Mouse (Mus musculus): ENCODE results near the gene Rpl9-ps6.
"Not testable (repeated sequence)": the region's sequence is repeated elsewhere in the genome, so short reads cannot be mapped to it uniquely, and the experiment has no call there.

The Rpl9-ps6 gene

DNA sequence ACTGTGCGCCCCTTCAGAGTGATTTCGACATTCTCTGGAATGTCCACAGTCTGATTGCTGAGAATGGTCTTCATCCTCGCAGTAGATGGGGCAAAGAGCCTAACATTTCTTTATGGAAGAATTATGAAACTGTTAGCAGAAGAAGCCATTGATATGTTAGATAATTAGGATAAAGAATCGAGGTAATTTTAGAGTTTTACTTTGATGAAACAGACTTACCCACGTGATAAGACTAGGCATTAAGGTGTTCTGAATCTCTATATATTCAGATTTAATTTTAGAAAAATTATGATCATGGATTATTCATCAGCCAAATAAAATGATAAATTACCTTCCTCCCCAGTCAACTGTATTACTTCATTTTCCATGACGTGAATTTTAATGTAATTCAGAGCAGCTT, at the start of gene Rpl9-ps6:
Gene Rpl9-ps6, minus strand, starts transcription at position 101 of the 400 bp plus-strand sequence.
- in situ Hi-C loops (cut with MboI, MseI) = no loop called here

DNA sequence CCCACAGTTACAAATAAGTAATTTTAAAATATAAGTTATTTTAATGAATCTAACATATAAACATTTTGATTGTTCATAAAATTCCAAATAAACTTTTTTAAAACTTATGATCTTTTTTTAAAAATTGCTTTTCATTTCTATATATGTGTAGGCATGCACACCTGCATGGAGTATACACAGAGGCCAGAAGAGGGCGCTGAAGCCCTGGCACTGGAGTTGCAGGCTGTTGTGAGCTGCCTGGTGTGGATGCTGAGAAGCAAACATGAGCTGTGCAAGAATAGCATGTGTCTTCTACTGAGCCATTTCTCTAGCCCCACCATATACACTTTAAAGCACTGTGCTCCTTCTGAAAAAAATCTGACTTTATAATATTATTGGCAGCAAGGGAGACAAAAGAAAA, 46.1 kb upstream of the Rpl9-ps6 start:
- in situ Hi-C loops (cut with MboI, MseI) = no loop called here

DNA sequence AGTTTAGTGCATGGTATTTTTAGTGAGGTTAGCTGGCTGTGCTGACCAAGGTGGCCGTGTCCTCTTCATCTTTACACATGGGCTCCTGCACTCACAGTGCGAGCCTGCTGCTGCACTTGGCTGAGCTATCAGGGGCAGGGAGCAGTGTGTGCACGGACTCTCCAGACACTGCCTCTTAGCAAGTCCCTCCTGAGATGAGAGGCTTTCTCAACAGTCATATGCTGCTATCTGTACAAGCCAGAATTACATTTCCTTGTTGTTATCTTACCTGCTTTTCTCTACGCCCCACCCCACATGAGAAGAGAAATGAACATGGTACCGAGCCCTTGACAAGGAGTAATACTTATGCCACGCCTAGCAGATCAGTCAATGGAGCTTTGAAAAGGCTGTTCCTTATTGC, 44.6 kb upstream of the Rpl9-ps6 start:
- in situ Hi-C loops (cut with MboI, MseI) = no loop called here

DNA sequence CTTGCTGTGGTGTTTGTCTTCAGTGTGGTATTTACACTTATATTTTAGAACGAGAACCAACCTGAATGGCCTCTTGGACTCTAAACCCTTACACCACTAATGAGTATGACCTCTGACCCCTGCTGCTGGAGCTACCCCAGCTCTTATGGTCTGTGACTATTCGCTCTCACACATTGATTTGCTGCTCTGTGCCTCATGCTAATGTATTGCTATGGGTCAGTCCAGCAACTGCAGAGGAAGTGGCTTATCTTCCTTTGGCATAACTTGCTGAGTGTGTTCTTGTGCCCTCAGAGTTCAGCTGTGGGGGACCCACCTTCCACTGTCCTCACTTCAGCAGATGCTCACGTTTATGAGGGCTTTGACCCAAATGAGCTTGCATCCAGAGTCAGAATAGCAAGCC, 43.9 kb upstream of the Rpl9-ps6 start:
- in situ Hi-C loops (cut with MboI, MseI) = no loop called here

DNA sequence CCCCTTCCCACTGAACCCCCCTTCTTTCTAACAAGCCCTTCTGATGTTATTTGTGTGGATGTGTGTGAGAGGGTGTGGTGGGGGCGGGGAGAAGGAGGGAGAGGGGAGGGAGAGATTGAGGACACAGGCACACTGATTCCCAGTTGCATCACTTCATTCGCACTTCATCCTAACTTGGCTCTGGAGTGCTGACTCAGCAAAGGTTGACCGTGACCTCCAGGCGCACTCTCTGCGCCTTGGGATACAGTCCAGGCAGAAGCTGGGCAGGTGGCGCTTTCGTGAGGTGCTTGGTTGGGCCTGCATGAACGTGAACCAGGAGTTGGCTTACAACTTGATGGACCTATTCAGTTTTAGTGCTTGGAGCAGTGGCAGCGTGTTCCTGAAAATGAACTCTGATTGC, 41.1 kb upstream of the Rpl9-ps6 start:
- in situ Hi-C loops (cut with MboI, MseI) = no loop called here

DNA sequence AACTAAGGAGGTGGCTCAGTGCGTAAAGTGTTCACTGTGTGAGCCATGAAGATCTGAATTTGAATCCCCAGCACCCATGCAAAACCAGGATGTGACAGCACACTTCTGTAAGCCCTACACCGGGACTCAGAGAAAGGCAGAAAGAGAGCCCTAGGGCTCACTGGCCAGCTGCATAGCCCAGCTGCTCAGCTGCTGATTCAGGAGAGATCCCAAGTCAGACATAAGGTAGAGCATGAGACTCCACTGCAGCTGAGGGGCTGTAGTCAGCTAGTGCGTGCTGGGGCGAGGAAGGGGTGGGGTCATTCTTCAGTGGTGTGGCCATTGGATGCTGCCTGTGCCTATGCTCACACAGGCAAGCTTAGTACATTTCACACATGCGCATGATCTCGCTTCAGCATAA, 40.7 kb upstream of the Rpl9-ps6 start:
- in situ Hi-C loops (cut with MboI, MseI) = no loop called here

DNA sequence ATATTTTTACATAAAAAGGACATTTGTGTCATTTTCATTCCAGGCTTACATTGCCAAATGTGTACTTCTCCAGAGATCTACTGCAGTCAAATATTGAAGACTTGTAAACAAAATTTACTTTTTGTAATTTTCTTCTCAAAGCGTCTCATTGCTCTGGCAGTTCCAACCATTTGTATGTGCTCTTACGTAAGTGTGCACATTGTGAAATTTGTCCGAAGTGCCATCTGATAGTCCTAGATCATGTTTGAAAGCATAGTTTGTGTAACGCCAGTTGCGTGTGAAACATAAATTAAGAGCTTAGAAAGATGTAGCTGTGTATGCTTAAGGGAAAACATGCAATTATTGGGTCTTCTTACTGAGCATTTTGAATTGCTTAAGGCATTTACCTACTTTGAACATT, 40.1 kb upstream of the Rpl9-ps6 start:
- in situ Hi-C loops (cut with MboI, MseI) = no loop called here

DNA sequence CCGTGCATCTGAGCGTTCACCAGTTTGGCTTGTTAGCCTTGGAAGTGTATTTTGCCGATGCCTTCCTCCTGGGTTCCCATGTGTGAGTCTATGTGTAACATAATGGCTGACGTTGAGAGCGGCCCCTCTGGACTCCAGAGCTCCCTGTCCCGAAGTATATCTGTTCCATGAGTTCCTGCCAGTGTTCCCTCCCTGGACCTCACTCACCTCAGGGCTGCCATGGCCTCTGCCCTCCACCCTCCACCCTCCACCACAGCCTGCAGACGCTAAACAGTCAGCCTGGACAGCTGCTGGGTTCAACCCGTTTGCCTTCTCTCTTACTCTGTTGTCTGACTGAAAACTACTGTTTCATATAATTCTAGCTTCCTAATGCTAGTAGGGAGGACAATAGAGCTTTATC, 39.7 kb upstream of the Rpl9-ps6 start:
- in situ Hi-C loops (cut with MboI, MseI) = no loop called here

DNA sequence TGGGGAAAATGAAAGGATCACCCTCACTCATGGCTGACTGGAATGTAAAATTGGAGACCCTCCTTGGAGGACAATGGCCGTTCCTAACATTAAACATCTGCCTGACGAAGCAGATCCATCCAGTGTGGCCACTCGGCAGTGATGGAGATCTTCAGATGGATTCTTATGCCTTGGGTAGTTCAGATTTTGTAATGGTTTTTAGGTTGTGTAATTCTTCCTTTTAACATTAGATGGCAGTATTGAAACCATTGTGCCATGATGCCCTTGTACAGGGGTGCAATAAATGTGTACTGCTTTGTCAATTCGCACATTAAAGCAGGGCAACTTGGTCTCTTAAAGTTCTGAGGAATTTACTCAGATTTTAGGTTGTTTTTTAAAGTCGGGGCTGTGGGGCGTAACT, 35.0 kb upstream of the Rpl9-ps6 start:
- in situ Hi-C loops (cut with MboI, MseI) = no loop called here

DNA sequence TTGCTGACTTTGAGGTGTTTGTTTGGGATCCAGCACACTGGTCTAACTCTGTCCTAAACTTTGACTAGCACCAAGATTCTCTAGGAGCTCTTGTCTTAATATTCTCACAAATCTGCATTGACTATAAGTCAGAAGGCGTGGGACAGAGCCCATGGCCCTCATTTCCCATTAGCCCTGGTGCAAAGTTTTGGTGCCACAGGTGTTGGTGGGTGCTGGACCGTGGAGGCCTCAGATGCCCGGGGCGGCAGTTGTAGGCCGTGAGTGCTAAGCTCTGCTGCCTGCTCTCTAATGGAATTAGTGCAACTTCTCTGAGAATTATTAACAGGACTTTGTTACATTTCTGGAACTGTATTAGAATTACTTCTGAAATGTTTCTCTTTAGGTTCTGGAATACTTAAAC, 31.6 kb upstream of the Rpl9-ps6 start:
- in situ Hi-C loops (cut with MboI, MseI) = no loop called here

DNA sequence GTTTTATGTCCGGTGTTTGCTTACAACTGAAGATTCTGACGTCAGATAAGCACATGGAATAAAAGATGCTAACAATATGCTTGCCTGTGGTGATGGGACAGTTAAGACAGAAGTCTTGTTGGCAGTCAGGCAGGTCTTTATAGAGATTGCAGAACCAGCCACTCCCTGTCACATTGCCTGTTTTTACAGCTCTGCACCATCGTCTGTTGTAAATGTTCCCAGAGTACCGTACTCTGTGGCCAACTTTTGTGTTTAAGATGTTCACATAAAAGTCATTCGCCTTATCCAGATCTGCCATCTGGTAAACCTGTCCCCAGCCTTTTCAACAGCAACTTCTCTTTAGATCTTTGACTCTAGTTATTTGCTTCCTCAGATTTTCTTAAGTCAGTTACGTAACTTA, 31.0 kb upstream of the Rpl9-ps6 start:
- in situ Hi-C loops (cut with MboI, MseI) = no loop called here

DNA sequence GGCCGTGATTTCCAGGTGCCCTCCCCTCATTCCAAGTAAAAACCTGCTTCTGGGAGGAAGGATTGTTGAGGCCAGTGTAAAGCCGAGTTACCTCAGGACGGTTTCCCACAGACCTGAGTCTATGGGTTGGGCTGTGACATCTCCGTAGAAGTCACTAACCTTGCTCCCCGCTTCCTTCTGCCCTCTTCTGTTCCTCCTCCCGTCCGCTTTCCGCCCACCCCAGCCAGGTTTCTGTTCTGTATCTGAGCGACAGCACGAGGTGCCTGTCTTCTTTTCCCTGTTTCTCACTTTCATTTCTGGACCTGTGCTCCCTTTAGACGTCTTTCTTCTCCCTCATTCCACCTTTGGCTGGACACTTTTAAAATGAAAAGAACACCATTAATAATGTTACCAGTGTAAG, 28.7 kb upstream of the Rpl9-ps6 start:
- in situ Hi-C loops (cut with MboI, MseI) = no loop called here

DNA sequence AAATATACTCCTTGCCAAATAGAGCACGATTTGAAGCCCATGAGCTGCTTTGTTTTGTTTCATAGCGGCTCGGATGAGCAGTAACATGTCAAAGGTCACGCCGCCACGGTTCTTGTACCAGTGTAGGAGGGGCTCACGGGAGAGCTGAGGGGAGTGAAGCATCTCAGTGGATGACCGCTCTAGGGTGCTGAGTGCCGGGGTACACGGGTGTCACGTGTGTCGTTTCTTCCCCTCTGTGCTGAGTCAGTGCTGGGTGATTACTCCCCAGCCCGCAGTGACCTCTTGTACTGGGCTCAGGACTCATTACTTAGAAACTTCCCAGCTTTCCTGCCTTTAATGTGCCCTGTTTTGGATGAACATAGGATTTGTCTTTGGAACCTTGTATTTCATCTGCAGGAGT, 28.2 kb upstream of the Rpl9-ps6 start:
- in situ Hi-C loops (cut with MboI, MseI) = no loop called here

DNA sequence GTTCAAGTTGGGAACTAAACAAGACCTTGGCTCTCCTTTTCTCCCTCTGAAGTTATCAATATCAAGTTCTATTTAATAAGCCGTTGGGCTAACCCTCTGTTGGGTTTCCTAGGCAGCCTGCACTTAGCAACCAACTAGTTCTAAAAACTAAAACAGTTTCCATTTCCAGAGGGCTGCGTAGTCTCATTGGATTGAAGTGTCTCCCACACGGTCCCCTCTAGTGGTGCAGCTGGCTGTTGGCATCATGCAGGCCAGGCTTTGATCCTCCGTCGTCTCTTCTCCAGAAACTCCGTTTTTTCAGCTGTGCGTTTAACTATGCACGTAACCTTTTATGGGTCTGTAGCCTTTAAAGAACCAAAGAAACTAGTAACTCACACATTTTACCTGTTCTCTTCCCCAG, 27.1 kb upstream of the Rpl9-ps6 start:
- in situ Hi-C loops (cut with MboI, MseI) = no loop called here

DNA sequence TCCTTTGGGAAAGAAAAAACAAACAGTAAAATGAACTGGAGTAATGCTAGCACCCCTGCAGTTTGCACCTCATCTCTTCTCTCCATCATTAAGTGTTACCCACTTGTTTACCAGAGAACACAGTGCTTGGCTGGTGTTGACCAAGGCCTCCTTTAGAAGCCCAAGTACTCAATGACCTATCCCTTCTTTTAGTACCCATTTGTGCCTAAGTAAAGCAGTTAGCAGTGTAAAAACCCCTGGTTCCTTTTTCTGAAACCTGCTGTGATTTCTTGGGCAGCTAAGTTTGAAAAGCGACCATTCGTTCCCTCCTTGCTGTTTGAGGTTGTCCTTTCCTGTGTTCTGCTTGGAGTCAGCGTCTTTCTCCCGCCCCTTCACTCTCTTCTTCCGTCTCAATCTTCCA, 26.6 kb upstream of the Rpl9-ps6 start:
- in situ Hi-C loops (cut with MboI, MseI) = no loop called here

DNA sequence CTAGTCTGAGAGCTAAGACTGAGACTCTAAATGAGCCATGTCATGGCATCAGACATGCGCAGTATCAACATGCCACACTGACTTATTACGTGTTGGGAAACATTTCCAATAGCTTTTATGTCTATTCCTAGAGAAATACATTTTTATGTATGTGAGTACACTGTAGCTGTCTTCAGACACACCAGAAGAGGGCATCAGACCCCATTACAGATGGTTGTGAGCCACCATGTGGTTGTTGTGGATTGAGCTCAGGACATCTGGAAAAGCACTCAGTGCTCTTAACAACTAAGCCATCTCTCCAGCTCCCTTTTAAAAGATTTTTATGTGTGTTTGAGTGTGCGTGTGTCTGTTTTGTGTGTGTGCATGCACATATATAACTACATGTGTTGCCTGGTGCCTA, 26.0 kb upstream of the Rpl9-ps6 start:
- in situ Hi-C loops (cut with MboI, MseI) = no loop called here

DNA sequence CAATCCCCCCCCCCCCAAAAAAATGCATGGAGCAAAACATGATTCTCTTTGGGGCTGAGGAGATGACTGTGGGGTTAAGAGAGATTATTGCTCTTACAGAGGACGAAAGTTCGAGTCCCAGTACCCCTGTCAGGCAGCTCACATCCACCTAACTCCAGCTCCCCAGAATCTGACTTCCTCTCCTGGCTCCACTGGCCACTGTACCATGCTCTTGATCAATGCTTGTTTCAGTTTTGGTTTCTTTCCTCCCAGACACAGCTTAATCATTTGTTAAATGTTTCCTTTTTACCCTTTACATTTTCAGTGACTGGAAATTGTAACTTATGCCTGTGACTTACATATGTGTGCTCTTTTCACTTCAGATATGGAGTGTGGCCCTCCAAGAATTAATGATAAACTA, 24.6 kb upstream of the Rpl9-ps6 start:
- in situ Hi-C loops (cut with MboI, MseI) = no loop called here

DNA sequence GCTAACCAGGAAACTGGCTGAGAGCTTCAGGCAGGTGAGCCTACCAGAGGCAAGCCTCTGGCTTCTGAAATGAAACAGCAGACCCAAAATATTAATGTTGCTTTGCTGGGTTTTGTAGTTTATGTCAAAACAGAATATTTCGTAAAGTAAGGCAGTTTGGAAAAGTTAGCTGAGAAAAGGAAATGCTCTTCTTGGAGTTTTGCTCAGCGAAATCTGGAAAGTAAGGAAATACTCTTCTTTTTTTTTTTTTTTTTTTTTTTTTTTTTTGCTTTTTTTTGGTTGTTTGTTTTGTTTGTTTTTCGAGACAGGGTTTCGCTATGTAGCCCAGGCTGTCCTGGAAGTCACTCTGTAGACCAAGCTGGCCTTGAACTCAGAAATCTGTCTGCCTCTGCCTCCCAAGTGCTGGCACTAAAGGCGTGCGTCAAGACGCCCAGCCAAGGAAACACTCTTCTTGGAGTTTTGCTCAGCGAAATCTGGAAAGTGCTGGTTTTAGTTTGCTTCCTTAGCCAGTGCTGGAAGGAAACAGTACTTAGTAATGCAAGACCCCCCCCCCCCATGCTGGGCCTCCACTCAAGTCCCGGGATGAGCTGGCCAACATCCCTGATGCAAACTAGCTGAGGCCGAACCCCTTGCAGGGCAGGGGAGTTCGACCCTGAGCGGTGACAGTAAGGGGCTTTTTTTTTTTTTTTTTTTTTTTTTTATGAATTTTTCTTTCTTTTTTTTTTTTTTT, 23.0 kb upstream of the Rpl9-ps6 start:
- in situ Hi-C loops (cut with MboI, MseI) = no loop called here

DNA sequence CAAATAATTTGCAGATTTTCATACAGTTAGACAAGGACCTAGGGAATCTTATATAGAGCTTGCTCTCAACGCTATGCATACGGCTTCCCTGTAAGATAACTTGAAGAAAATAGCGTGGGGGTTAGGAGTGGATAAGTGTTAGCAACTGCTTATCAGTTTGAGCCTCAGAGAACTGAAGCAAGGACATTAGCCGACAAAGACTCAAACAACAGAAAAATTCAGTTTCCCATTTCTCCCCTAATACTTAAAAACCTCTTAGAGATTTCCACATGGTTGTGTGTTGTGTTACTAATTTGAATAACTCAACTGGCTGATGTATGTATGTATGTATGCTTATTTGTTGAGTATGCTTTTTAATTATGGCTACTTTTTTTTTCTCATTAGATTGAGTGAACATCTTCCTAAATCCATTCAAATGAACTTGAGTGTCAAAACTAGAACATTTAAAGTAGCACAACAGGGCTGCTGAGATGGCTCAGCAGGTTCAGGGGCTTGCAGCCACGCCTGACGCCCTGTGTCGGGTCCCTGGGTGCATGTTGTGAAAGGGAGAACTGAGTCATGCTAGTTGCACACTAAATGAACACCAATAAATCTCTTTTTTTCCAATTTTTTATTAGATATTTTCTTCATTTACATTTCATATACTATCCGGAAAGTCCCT, 21.3 kb upstream of the Rpl9-ps6 start:
- in situ Hi-C loops (cut with MboI, MseI) = no loop called here

DNA sequence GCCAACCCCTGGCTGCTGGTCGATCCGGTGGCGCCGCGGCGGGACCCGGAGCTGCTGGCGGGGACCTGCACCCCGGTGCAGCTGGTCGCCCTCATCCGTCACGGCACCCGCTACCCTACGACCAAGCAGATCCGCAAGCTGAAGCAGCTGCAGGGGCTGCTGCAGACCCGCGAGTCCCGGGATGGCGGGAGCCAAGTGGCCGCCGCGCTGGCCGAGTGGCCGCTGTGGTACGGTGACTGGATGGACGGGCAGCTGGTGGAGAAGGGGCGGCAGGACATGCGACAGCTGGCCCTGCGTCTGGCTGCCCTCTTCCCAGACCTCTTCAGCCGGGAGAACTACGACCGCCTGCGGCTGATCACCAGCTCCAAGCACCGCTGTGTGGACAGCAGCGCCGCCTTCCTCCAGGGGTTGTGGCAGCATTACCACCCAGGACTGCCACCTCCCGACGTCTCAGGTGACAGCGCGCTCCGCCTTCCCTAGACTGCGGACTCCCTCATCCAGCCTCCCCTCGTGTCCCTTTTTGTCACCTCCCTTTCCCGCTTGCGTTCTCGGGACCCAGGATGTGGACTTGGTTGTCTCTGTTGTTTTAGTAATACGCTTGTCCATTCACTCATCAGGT, 19.8 kb upstream of the Rpl9-ps6 start:
- in situ Hi-C loops (cut with MboI, MseI) = not testable (repeated sequence)

DNA sequence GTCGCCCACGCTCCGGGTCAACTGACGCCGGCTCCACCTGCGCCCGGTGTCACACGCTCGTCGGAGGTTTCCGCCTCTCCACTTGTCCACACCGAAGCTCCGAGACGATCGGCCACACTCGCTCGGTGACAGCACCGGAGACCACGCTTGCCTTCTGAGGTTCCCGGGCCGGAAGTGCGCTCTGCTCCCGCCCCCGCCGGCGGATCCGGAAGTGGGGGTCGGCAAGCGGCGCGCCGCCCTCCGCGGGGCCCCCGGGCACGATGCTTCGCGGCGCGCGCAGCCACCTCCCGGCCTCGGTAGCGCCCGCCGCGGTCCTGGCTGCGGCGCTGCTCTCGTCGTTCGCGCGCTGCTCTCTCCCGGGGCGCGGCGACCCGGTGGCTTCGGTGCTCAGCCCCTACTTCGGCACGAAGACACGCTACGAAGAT, 19.3 kb upstream of the Rpl9-ps6 start, which contains the start of gene Minpp1:
Gene Minpp1, plus strand, starts transcription at position 89 of the 425 bp plus-strand sequence.
- in situ Hi-C loops (cut with MboI, MseI) = no loop called here

DNA sequence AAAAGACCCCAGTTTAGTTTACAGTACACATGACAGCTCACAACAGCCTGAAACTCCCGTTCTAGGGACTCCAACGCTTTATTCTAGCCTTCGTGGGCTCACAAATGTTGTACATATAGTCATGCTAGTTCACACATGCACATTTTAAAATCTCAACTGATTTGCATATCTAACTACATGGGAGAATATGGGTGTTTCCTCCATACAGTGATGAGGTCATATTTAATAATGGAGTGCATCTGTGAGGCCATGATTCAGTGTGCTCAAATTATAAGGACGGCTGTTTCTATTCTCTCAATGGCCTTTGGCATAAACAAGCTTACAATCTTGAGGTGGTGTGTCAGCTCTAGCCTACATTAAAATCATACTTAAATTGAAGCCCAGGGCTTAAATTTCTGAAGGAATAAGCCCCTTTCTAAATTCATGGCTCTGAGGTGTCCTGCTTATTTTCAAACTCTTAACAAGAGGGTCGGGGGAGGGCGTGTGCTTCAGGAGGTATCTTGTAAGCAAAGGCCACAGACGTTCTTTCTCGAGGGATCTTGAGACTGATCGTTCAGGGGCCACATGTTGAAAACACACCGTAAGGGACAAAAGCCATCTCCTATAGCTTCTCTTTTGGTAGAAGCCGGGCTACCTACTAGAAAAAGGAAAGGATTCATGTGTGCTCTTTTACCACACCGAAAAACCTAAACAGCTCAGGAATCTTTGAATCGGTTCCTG, 18.7 kb upstream of the Rpl9-ps6 start:
- in situ Hi-C loops (cut with MboI, MseI) = no loop called here
